Mouse (Mus musculus) 416B (cell line): ENCODE results near the gene Rraga.
"Not testable (repeated sequence)": the region's sequence is repeated elsewhere in the genome, so short reads cannot be mapped to it uniquely, and the experiment has no call there.

Experiments used
- DNase-seq: peaks from one replicate; pipeline ENCODE4 v3.0.0; 2011; ENCODE audit warnings: low read depth

Rraga gene

DNA sequence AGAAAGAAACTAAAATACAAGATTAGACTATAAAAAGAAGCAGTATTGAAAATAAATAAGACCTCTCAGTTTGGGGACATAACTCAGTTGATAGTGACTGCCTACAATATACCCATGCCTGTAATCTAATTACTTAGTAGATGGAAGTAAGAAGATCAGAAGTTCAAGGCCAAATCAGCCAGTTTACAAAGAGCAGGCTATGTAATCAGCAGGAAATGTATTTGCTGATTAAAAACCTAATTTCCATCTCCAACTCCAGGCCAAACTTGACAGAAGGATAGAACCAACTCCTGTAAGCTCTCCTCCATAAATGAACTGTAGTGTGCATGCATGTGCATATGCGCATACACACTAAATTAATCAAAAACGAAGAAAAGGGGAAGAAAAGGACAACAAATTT lies 15.8 kb downstream of the Rraga start:
- peak; percentile 43 for DNase-seq

DNA sequence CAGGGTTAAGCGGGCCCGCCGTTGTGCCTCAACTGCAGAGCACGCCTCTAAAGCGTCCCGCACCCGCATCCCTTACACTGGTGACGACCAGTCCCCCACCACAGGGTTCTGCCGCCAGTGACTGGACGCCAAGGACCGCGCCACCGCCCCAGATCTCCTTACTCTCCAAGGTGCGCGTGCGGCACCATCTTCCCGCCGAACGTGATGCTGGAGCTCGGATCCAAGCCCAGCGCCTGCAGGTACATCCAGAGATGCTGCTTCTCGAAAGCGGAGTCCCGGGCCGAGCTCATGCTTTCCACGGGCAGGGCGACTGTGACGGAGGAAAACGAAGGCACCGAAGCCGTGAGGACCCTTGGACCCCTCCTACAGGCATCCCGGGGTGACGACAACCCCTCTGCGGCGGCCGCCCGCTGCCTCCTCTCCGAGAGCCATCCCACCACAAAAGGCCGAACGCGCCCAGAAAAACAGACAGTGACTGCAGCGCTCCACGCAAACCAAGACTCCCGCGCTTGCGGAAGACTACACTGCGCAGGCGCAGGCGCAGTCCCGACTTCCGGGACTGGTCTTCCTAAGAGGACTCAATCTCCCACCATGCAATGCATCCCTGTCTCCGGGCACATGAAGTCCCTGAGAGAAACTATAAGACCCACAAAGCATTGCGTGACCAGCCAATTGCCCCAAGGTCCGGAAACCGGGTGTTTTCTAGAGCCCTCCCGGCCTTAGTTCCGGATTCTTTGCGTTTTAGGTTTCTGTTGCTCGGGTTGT lies 36.2 kb downstream of the Rraga start, which contains the start of gene Haus6:
TSS of gene Haus6 (minus strand) at position 532 of the 765 bp plus-strand sequence.
- DNase-seq: peak; percentile 99

DNA sequence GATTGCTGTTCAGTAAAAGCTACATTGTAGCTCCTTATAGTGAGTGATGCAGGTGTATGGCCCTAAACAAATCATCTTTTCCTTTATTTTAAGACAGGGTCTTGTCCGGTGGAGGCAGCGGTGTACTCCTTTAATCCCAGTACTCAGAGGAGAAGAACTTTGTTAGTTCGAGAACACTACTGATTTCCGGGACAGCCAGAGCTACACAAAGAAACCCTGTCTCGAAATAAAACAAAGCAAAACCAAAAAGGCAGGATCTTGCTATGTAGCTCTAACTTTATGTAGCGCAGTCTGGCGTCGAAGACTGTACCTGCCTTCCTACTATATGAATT lies 36.8 kb downstream of the Rraga start:
- DNase-seq: no peak

DNA sequence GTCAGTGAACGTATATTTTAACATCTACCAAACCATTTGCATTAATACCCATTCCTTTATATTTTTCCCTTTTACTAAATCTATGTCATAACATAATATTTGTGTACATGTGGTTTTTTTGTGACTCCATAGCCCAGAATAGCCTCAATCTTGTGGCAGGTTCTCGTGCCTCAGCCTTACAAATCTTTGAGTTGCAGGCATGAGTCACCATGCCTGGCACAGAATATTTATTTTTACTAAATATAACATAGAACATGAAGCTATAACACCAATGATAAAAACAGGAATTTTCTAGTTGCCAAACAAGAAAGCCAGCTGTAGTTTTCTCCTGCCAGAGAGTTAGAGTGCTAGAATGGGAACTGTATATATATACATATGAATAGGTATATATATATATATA lies 45.0 kb downstream of the Rraga start:
- DNase-seq: peak; percentile 67

DNA sequence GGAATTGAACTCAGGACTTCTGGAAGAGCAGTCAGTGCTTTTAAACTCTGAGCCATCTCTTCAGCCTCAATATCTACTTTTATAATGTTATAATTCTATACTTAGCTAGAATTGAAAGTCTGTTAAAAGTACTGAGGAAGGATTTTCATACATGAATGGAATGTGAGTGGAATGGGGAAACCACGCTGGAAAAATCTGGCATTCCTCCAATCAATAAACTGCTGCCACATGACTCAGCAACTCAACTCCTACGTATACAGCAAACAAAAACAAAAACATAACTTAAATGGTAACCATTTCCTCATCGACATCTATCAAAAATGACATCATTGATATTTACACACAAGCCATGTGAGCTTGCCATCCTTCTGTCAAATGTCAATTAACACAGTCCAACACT lies 46.6 kb downstream of the Rraga start:
- no peak for DNase-seq

DNA sequence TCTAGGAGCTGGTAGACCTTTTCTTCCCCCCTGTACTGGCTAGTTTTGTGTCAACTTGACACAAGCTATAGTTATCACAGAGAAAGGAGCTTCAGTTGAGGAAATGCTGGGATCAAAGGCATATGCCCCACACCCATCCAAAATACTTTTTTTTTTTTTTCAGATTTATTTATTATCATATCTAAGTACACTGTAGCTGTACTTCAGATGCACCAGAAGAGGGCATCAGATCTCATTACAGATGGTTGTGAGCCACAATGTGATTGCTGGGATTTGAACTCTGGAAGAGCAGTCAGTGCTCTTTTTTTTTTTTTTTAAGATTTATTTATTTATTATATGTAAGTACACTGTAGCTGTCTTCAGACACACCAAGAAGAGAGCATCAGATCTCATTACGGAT lies 47.1 kb downstream of the Rraga start:
- DNase-seq: not testable (repeated sequence)

DNA sequence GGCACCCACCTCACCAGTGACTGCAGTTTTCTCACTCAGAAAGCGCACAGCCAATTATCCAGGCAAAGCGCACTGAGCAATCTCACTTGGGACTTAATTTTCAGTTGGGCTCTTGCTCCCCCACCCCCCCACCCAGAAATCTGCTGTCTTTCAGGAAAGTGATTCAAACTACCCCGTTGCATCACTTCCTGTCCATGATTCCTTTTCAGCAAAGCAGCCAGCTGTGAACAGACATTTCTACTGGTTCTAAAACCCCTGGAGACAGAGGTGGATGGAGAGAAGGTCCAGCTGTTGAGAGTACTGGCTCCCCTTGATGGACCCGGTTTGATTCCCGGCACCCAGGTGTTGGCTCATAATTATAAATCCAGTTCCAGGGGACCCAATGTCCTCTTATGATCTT lies 50.0 kb downstream of the Rraga start:
- DNase-seq: peak; percentile 78

DNA sequence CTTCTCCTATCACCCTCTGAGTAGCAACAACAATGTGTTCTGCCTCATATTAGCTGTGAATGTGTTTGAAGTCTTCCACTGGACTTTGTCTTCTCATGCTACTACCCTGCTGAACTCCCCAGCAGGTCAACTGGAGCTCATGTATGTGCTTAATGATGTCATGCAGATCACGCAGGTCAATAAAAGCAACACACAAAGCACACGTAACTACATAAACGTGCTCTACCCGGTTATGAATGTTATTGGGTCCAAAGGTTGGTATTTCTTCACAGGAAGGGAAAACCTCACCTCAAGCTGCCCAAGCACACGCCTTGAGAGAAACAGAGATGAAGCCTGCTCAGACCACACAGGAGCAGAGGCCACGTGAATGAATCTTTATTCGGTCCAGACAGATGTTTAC lies 51.0 kb downstream of the Rraga start:
- DNase-seq: not testable (repeated sequence)
